ENCODE assay signal across 10 mouse cellular contexts in the genomic region with DNA sequence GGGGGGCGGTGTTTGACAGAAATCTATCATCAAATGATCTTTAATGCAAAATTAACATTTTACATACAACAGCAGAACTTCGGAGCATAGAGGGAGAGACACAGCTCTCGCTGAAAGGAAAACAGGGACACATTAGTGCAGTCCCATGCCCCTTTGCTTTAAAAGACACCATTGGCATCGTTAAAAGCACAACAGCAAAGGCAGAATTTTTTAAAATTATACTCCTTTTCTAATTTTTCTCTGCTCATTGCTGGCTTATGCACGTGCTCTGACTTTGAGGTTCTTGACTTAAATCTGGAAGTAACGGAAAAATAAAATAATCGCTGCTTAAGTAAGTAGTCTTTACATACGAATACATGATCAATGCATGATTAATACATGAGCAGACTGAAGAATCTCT.
DNase-seq lines count a peak whose midpoint lies in the region; ATAC-seq lines count a peak whose summit lies in the region.
"Had no signal": no experiment of that assay in that cellular context is flagged by ENCODE, and none has a peak within 500 bp of the region (broad histone marks: within the 10 kb centered on the region; RNA-seq: fewer than 3 reads in every experiment).

No protein-coding gene starts in this region.

- H3K4me1 ChIP-seq in kidney, embryonic 14.5 days (ENCODE audit: control insufficient read depth, insufficient read depth, low read length), result 0 out of 2 replicates have a peak, but pooled peaks cover 5% of the 10 kb centered on the region
- peaks cover 72% of the 10 kb centered on the region for H3K4me1 ChIP-seq in forebrain, embryonic 10.5 days
- H3K4me1 ChIP-seq in intestine, embryonic 15.5 days (replicated peaks), result no peaks in the 10 kb centered on the region; the same call in 1 of the 2 replicates
- H3K4me1 ChIP-seq in midbrain, embryonic 16.5 days (ENCODE audit: control insufficient read depth, insufficient read depth, low read length), result 0 out of 2 replicates have a peak, but pooled peaks cover 3% of the 10 kb centered on the region
- H3K4me1 ChIP-seq: megakaryocyte, embryonic 14.5 days had no signal

- no peaks in the 10 kb centered on the region for H3K9me3 ChIP-seq in kidney, embryonic 14.5 days (ENCODE audit: control insufficient read depth, low read length)
- no peaks in the 10 kb centered on the region for H3K9me3 ChIP-seq in forebrain, embryonic 10.5 days
- no peaks in the 10 kb centered on the region for H3K9me3 ChIP-seq in intestine, embryonic 15.5 days
- no peaks in the 10 kb centered on the region for H3K9me3 ChIP-seq in midbrain, embryonic 16.5 days (replicated peaks; ENCODE audit: control insufficient read depth, low read length, poor library complexity, severe bottlenecking)
- H3K9me3 ChIP-seq: megakaryocyte, embryonic 14.5 days had no signal

- no peak overlapping the region for H3K27ac ChIP-seq in kidney, embryonic 14.5 days (ENCODE audit: low read depth, low read length)
- H3K27ac ChIP-seq in forebrain, embryonic 10.5 days, result peak overlapping the region; percentile 78
- no peak overlapping the region for H3K27ac ChIP-seq in intestine, embryonic 15.5 days
- no peak overlapping the region for H3K27ac ChIP-seq in midbrain, embryonic 16.5 days (ENCODE audit: low read length)

- H3K36me3 ChIP-seq in kidney, embryonic 14.5 days (ENCODE audit: control insufficient read depth, insufficient read depth, low read length), result no peaks in the 10 kb centered on the region
- no peaks in the 10 kb centered on the region for H3K36me3 ChIP-seq in forebrain, embryonic 10.5 days (replicated peaks)
- no peaks in the 10 kb centered on the region for H3K36me3 ChIP-seq in intestine, embryonic 15.5 days
- no peaks in the 10 kb centered on the region for H3K36me3 ChIP-seq in midbrain, embryonic 16.5 days (ENCODE audit: control insufficient read depth, insufficient read depth, low read length)

- 53% methylated on average over 8 of the region's 8 CpGs for WGBS in kidney, embryonic 14.5 days
- 19% methylated on average over 8 of the region's 8 CpGs for WGBS in forebrain, embryonic 10.5 days
- 52% methylated on average over 8 of the region's 8 CpGs for WGBS in intestine, embryonic 15.5 days
- WGBS in midbrain, embryonic 16.5 days, result 6% methylated on average over 8 of the region's 8 CpGs

- peaks cover 4% of the 10 kb centered on the region; the same call in 1 of the 2 replicates for H3K27me3 ChIP-seq in kidney, embryonic 14.5 days (ENCODE audit: control insufficient read depth, insufficient read depth, low read length)
- H3K27me3 ChIP-seq in forebrain, embryonic 10.5 days (ENCODE audit: poor library complexity, severe bottlenecking), result peaks cover 57% of the 10 kb centered on the region
- H3K27me3 ChIP-seq in intestine, embryonic 15.5 days (replicated peaks), result peaks cover 8% of the 10 kb centered on the region; the same call in 1 of the 2 replicates
- H3K27me3 ChIP-seq in midbrain, embryonic 16.5 days (ENCODE audit: control insufficient read depth, insufficient read depth, low read depth, low read length), result peaks cover 22% of the 10 kb centered on the region
- H3K27me3 ChIP-seq: megakaryocyte, embryonic 14.5 days had no signal

- no peak for DNase-seq in kidney, postnatal 10 days
- no peak for DNase-seq in forebrain, embryonic 10.5 days (ENCODE audit: extremely low spot score, low spot score)
- no peak for DNase-seq in spleen, postnatal 4 days (ENCODE audit: low spot score in 2 of 2)
- DNase-seq in yolk sac, embryonic 10.5 days (ENCODE audit: low spot score), result no peak
- no peak for DNase-seq in thymus, postnatal 0 days (ENCODE audit: low spot score)
- DNase-seq: cerebellum, adult 9-11 months had no signal

- peak overlapping the region; percentile 40 for H3K4me2 ChIP-seq in kidney, embryonic 14.5 days (replicated peaks; ENCODE audit: low read depth, low read length)
- peak overlapping the region; percentile 39 for H3K4me2 ChIP-seq in intestine, embryonic 15.5 days (replicated peaks)
- peak overlapping the region; percentile 55 for H3K4me2 ChIP-seq in midbrain, embryonic 16.5 days (ENCODE audit: low read length)

- peak overlapping the region; percentile 12 for H3K4me3 ChIP-seq in kidney, embryonic 14.5 days (ENCODE audit: low read length)
- H3K4me3 ChIP-seq in forebrain, embryonic 10.5 days, result peak overlapping the region; percentile 47
- H3K4me3 ChIP-seq in intestine, embryonic 15.5 days (replicated peaks), result no peak overlapping the region
- peak overlapping the region; percentile 24 for H3K4me3 ChIP-seq in midbrain, embryonic 16.5 days (ENCODE audit: low read depth, low read length)
- H3K4me3 ChIP-seq: megakaryocyte, embryonic 14.5 days had no signal

- H3K9ac ChIP-seq in kidney, embryonic 14.5 days (ENCODE audit: low read depth, low read length), result no peak overlapping the region
- no peak overlapping the region for H3K9ac ChIP-seq in intestine, embryonic 15.5 days
- no peak overlapping the region for H3K9ac ChIP-seq in midbrain, embryonic 16.5 days (ENCODE audit: low read depth, low read length)

- no peak for ATAC-seq in kidney, embryonic 14.5 days (ENCODE audit: low FRiP score, low TSS enrichment)
- no peak for ATAC-seq in intestine, embryonic 15.5 days
- no peak for ATAC-seq in midbrain, embryonic 16.5 days
